ENCODE assay signal across 22 mouse cellular contexts in the genomic region with DNA sequence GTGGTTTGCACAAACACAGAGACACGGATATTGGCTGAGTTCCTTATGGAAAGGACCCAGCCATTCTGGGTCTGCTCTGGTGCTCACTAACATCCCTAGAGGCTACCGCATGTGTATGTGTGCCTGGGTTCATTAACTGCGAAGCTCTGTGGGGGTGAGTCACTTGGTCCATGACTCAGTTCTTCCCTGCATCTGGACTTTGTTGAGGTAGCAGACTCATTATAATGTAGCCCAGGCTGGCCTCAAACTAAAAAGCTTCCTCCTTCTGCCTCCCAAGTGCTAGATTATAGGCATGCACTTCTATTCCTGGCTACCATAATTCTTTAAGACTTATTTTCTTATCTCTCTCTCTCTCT. TPM values are rescaled to one million over a fixed set of nuclear protein-coding genes. Genes with fewer than 3 reads are reported as not detected.
A peak's percentile ranks its signal among the peaks of the same experiment; 100 is the strongest.
DNase-seq lines count a peak whose midpoint lies in the region; ATAC-seq lines count a peak whose summit lies in the region.
"Had no signal": no experiment of that assay in that cellular context is flagged by ENCODE, and none has a peak within 500 bp of the region (broad histone marks: within the 10 kb centered on the region; RNA-seq: fewer than 3 reads in every experiment).

No protein-coding gene starts in this region.

- no peak overlapping the region; the same call in 1 of the 2 replicates for H3K4me2 ChIP-seq in intestine, embryonic 16.5 days (ENCODE audit: low read depth, low read length)
- H3K4me2 ChIP-seq in hindbrain, embryonic 16.5 days (ENCODE audit: low read length): no peak overlapping the region
- H3K4me2 ChIP-seq: embryonic facial prominence, embryonic 12.5 days; forebrain, embryonic 12.5 days; hindbrain, embryonic 12.5 days had no signal

- 74% methylated on average over 3 of the region's 3 CpGs for WGBS in intestine, embryonic 16.5 days
- WGBS in hindbrain, embryonic 16.5 days: 78% methylated on average over 3 of the region's 3 CpGs

- peak; percentile 21 for DNase-seq in 3134 (ENCODE audit: extremely low read depth, insufficient read length, low spot score)
- DNase-seq in 3T3-L1 (ENCODE audit: low read depth, low spot score): peak; percentile 54
- peak; percentile 52 for DNase-seq in NIH3T3 (ENCODE audit: low read depth)
- no peak for DNase-seq in ovary, postnatal 14 days (ENCODE audit: low spot score)
- DNase-seq in lung, postnatal 14 days: no peak
- DNase-seq: adrenal gland, adult 2 months; adrenal gland, postnatal 36 days; cerebellum, adult 8-10 months; cerebellum, postnatal 14 days; gastrocnemius, postnatal 25 days; heart, postnatal 10 days; heart, postnatal 4 days; kidney, adult 8-10 months had no signal

- H3K27ac ChIP-seq in intestine, embryonic 16.5 days (ENCODE audit: low read length): peak overlapping the region; percentile 49
- H3K27ac ChIP-seq in hindbrain, embryonic 16.5 days (ENCODE audit: low read depth, low read length): no peak overlapping the region
- H3K27ac ChIP-seq: embryonic facial prominence, embryonic 12.5 days; forebrain, embryonic 12.5 days; heart, embryonic 10.5 days; hindbrain, embryonic 12.5 days; hindbrain, postnatal 0 days had no signal

- peak; percentile 33; the same call in 1 of the 2 replicates for ATAC-seq in intestine, embryonic 16.5 days
- ATAC-seq in hindbrain, embryonic 16.5 days: no peak
- ATAC-seq: forebrain, embryonic 16.5 days; hindbrain, postnatal 0 days had no signal

- no peak overlapping the region for H3K4me3 ChIP-seq in intestine, embryonic 16.5 days (ENCODE audit: low read length)
- H3K4me3 ChIP-seq in hindbrain, embryonic 16.5 days (ENCODE audit: low read length): no peak overlapping the region
- H3K4me3 ChIP-seq: embryonic facial prominence, embryonic 12.5 days; forebrain, embryonic 12.5 days; heart, embryonic 10.5 days; hindbrain, embryonic 12.5 days had no signal

- H3K9ac ChIP-seq in intestine, embryonic 16.5 days (ENCODE audit: low read depth, low read length): no peak overlapping the region
- no peak overlapping the region for H3K9ac ChIP-seq in hindbrain, embryonic 16.5 days (ENCODE audit: low read depth, low read length)
- H3K9ac ChIP-seq: embryonic facial prominence, embryonic 12.5 days; forebrain, embryonic 12.5 days; hindbrain, embryonic 12.5 days had no signal

- H3K9me3 ChIP-seq in intestine, embryonic 16.5 days (ENCODE audit: control insufficient read depth, low read length): no peaks in the 10 kb centered on the region
- H3K9me3 ChIP-seq in hindbrain, embryonic 16.5 days (ENCODE audit: control insufficient read depth, low read length): no peaks in the 10 kb centered on the region
- H3K9me3 ChIP-seq: embryonic facial prominence, embryonic 12.5 days; forebrain, embryonic 12.5 days; heart, embryonic 10.5 days; hindbrain, embryonic 12.5 days had no signal

- H3K36me3 ChIP-seq in intestine, embryonic 16.5 days (ENCODE audit: control insufficient read depth, insufficient read depth, low read length): no peaks in the 10 kb centered on the region
- no peaks in the 10 kb centered on the region for H3K36me3 ChIP-seq in hindbrain, embryonic 16.5 days (ENCODE audit: control insufficient read depth, insufficient read depth, low read length)
- H3K36me3 ChIP-seq: embryonic facial prominence, embryonic 12.5 days; forebrain, embryonic 12.5 days; heart, embryonic 10.5 days; hindbrain, embryonic 12.5 days had no signal

- no peaks in the 10 kb centered on the region for H3K27me3 ChIP-seq in intestine, embryonic 16.5 days (replicated peaks; ENCODE audit: control insufficient read depth, insufficient read depth, low read length)
- no peaks in the 10 kb centered on the region for H3K27me3 ChIP-seq in hindbrain, embryonic 16.5 days (replicated peaks; ENCODE audit: control insufficient read depth, insufficient read depth, low read length)
- H3K27me3 ChIP-seq: embryonic facial prominence, embryonic 12.5 days; forebrain, embryonic 12.5 days; hindbrain, embryonic 12.5 days had no signal

- peaks cover 2% of the 10 kb centered on the region; the same call in 1 of the 2 replicates for H3K4me1 ChIP-seq in intestine, embryonic 16.5 days (ENCODE audit: control insufficient read depth, insufficient read depth, low read length)
- no peaks in the 10 kb centered on the region for H3K4me1 ChIP-seq in hindbrain, embryonic 16.5 days (ENCODE audit: control insufficient read depth, insufficient read depth, low read depth, low read length)
- H3K4me1 ChIP-seq: forebrain, embryonic 12.5 days; hindbrain, embryonic 12.5 days had no signal

RNA-seq across cellular contexts. Expression of a gene that starts 50.7 kb away (rescaled TPM):
- polyA plus RNA-seq in intestine, embryonic 16.5 days (2015; fragmentation: Nextera tagmentation; extraction: Ambion mirVana): 0.24 and 0.37 TPM in 2 replicates
- polyA plus RNA-seq in hindbrain, embryonic 16.5 days (2015; fragmentation: Nextera tagmentation; extraction: Ambion mirVana): 0.36 and 0.45 TPM in 2 replicates
- polyA plus RNA-seq: cortical plate, adult 2 months had no signal

Comparison
In these comparisons a context has a peak if more than half of its experiments do, and no peak if none do; other contexts are left out.
1. DNase-seq: peak in 3134 (single experiment), 3T3-L1 (single experiment) and NIH3T3 (single experiment); none in ovary, postnatal 14 days (single experiment) and lung, postnatal 14 days (single experiment).